Mouse (Mus musculus): ENCODE data around the gene Sdc4. TPM values are rescaled to one million over a fixed set of nuclear protein-coding genes. Genes with fewer than 3 reads are reported as not detected.

Gene Sdc4
- polyA plus RNA-seq, 1 experiment from 2014 or later = 22.6 TPM

DNA sequence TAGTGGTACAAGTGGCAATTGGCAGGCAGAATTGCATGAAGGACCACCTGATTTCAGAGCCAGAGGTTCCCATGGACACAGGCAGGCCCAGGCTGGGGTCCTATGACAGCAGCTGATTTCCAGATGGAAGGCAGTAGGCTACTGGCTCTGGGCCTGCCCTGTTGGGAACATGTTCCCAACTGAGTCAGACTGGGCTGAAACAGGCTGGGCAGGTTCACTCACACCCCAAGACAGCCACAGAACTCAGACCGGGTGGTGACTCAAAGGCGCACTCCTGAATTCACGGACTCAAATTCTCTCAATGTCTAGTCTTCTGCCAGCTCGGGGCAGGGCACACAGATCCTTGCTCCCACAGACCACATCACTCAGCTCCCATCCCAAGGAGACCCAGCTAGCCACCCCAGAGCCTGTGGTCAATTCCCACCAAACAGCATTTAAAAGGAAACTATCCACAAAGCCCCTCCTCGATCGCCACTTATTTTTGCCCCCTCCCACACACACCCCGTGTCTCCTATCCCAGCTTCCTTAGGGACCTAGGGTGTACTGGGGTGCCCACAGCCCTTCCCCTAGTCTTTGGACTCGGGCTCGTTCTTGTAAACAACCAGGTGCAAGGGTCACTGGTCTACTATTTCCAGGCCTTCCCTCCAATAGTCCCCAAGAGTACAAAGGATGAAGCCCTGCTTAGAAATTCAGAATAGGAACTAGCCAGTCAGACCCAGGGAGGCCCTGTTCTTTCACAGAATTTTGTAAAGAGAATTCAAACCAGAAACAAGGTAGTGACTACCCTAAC lies 11.8 kb downstream of the Sdc4 start:
- 68% methylated on average over 9 of the region's 9 CpGs for WGBS
- no peak overlapping the region for H3K9ac ChIP-seq (ENCODE audit: low read length)
- peaks cover 31% of the 10 kb centered on the region for H3K4me1 ChIP-seq (ENCODE audit: control insufficient read depth, insufficient read depth, low read length)
- no peak overlapping the region for H3K4me2 ChIP-seq (ENCODE audit: low read depth, severe bottlenecking)
- H3K27me3 ChIP-seq (ENCODE audit: control insufficient read depth, insufficient read depth, low read length) = no peaks in the 10 kb centered on the region
- ATAC-seq (ENCODE audit: insufficient number of reproducible peaks, low FRiP score, low TSS enrichment, low read depth) (no peak), DNase-seq (ENCODE audit: low spot score) (no peak)
- no peak overlapping the region for H3K4me3 ChIP-seq (ENCODE audit: low read depth, low read length)
- H3K27ac ChIP-seq (replicated peaks; ENCODE audit: low read depth, low read length) = no peak overlapping the region
- H3K9me3 ChIP-seq (ENCODE audit: control insufficient read depth, low read length) = no peaks in the 10 kb centered on the region
- H3K36me3 ChIP-seq (ENCODE audit: control insufficient read depth, insufficient read depth, low read length) = no peaks in the 10 kb centered on the region

DNA sequence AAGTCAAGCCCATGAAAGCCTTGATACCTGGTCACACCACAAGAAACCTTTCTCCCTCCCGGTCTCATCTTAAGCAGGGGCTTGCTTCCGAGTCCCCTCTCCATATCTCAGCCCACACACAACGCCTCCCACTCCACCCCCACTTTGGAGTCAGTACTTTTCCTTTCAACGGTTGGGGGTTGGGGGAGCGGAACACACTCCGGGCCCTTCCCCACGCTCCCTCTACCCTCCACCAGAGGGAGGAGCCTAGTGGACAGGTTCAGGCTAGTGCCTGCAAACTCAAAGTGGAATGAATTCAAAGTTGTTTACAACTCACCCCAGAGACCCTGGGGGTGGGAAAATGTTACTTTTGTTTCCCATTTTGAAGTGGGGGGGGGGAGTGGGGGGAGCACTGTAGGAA lies 13.0 kb downstream of the Sdc4 start:
- Histone ChIP-seq H3K4me3 (ENCODE audit: low read depth, low read length) (no peak overlapping the region), H3K9me3 (ENCODE audit: control insufficient read depth, low read length) (no peaks in the 10 kb centered on the region), H3K27ac (replicated peaks; ENCODE audit: low read depth, low read length) (no peak overlapping the region), H3K4me1 (ENCODE audit: control insufficient read depth, insufficient read depth, low read length) (peaks cover 27% of the 10 kb centered on the region), H3K36me3 (ENCODE audit: control insufficient read depth, insufficient read depth, low read length) (no peaks in the 10 kb centered on the region), H3K27me3 (ENCODE audit: control insufficient read depth, insufficient read depth, low read length) (no peaks in the 10 kb centered on the region), H3K9ac (ENCODE audit: low read length) (no peak overlapping the region), H3K4me2 (ENCODE audit: low read depth, severe bottlenecking) (no peak overlapping the region)
- DNase-seq (ENCODE audit: low spot score) = no peak
- no peak for ATAC-seq (ENCODE audit: insufficient number of reproducible peaks, low FRiP score, low TSS enrichment, low read depth)
- 11% methylated on average over 7 of the region's 7 CpGs for WGBS

DNA sequence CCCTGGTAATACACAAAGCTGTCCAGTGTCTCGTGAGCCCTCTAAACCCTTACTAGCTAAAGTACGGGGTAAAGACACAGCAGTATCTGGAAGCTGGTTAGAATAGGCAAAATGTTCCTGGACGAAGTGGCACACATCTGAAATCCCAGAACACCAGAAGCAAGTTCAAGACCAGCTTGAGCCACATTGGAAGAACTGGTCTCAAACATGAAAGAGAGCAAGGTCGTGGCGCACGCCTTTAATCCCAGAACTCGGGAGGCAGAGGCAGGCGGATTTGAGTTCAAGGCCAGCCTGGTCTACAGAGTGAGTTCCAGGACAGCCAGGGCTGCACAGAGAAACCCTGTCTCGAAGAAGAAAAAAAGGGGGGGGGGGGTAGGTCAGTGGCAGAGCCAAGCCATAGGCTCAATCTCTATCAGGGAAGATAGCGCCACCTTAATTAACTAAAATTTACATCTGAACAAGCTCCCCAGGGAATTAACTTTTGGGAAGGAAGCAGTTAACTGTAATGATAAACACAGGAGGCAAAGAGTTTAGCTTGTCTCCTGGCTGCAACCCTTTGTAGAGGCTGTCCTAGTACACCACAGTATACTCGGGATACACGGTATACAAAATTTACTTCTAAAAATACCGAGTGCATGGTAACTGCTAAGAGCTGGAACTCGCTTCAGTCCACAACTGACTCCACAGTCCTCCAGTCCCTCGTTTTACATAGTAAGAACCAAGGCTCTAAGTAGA lies 13.6 kb downstream of the Sdc4 start:
- DNase-seq (ENCODE audit: low spot score) = no peak
- no peak overlapping the region for H3K4me3 ChIP-seq (ENCODE audit: low read depth, low read length)
- peaks cover 25% of the 10 kb centered on the region for H3K4me1 ChIP-seq (ENCODE audit: control insufficient read depth, insufficient read depth, low read length)
- H3K36me3 ChIP-seq (ENCODE audit: control insufficient read depth, insufficient read depth, low read length) = no peaks in the 10 kb centered on the region
- H3K27me3 ChIP-seq (ENCODE audit: control insufficient read depth, insufficient read depth, low read length) = no peaks in the 10 kb centered on the region
- no peak overlapping the region for H3K27ac ChIP-seq (replicated peaks; ENCODE audit: low read depth, low read length)
- H3K9me3 ChIP-seq (ENCODE audit: control insufficient read depth, low read length) = no peaks in the 10 kb centered on the region
- 38% methylated on average over 15 of the region's 15 CpGs for WGBS
- ATAC-seq (ENCODE audit: insufficient number of reproducible peaks, low FRiP score, low TSS enrichment, low read depth) = no peak
- H3K4me2 ChIP-seq (ENCODE audit: low read depth, severe bottlenecking) = no peak overlapping the region
- H3K9ac ChIP-seq (ENCODE audit: low read length) = no peak overlapping the region

DNA sequence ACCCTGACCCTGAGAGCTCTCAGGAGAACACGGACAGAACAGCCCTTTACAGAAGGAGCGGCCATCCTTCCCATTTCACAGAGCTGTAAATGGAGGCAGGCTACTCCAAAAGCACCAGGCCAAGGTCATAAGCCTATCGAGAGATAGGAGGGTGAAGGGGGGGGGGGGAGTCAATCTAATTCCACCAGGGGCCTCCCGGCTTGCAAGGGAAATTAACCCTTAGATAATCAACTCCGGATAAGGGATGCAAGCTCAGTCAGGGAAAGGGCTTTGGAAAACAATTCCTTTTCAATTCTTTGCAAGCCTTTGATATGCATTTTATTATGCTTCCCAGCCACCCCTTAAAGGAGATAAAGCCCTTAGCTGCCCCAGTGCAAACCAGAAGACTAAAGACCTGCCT lies 15.2 kb downstream of the Sdc4 start:
- 22% methylated on average over 5 of the region's 5 CpGs for WGBS
- H3K27me3 ChIP-seq (ENCODE audit: control insufficient read depth, insufficient read depth, low read length) = no peaks in the 10 kb centered on the region
- H3K4me3 ChIP-seq (ENCODE audit: low read depth, low read length) = no peak overlapping the region
- no peak overlapping the region for H3K9ac ChIP-seq (ENCODE audit: low read length)
- no peak for DNase-seq (ENCODE audit: low spot score)
- H3K9me3 ChIP-seq (ENCODE audit: control insufficient read depth, low read length) = no peaks in the 10 kb centered on the region
- no peaks in the 10 kb centered on the region for H3K36me3 ChIP-seq (ENCODE audit: control insufficient read depth, insufficient read depth, low read length)
- H3K27ac ChIP-seq (replicated peaks; ENCODE audit: low read depth, low read length) = no peak overlapping the region
- H3K4me1 ChIP-seq (ENCODE audit: control insufficient read depth, insufficient read depth, low read length) = peaks cover 25% of the 10 kb centered on the region
- no peak overlapping the region for H3K4me2 ChIP-seq (ENCODE audit: low read depth, severe bottlenecking)
- ATAC-seq (ENCODE audit: insufficient number of reproducible peaks, low FRiP score, low TSS enrichment, low read depth) = no peak

DNA sequence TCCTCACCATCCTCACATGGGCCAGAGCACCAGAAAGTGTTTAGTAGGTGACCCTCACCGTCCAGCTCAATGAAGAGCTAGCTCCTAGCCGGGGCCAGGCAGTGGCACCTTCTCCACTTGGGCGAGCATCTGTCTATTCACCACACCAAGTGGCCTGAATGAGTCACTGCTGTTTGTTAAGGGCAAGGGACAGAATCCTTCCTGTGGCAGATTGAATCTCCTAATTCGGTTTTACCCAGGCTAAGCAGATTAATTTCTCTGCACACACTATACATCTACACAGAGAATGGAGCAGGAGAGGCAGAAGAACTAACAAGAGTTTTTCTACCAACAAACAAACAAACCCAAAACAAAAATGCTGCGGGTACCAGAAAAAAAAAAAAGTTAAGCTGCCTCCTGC lies 16.7 kb downstream of the Sdc4 start:
- Histone ChIP-seq H3K27me3 (ENCODE audit: control insufficient read depth, insufficient read depth, low read length) (no peaks in the 10 kb centered on the region), H3K9me3 (ENCODE audit: control insufficient read depth, low read length) (no peaks in the 10 kb centered on the region), H3K36me3 (ENCODE audit: control insufficient read depth, insufficient read depth, low read length) (no peaks in the 10 kb centered on the region), H3K9ac (ENCODE audit: low read length) (no peak overlapping the region), H3K27ac (replicated peaks; ENCODE audit: low read depth, low read length) (no peak overlapping the region), H3K4me1 (ENCODE audit: control insufficient read depth, insufficient read depth, low read length) (peaks cover 15% of the 10 kb centered on the region; the same call in 1 of the 2 replicates), H3K4me3 (ENCODE audit: low read depth, low read length) (no peak overlapping the region), H3K4me2 (ENCODE audit: low read depth, severe bottlenecking) (no peak overlapping the region)
- DNase-seq (ENCODE audit: low spot score) = no peak
- ATAC-seq (ENCODE audit: insufficient number of reproducible peaks, low FRiP score, low TSS enrichment, low read depth) = no peak
- 79% methylated on average over 5 of the region's 5 CpGs for WGBS

DNA sequence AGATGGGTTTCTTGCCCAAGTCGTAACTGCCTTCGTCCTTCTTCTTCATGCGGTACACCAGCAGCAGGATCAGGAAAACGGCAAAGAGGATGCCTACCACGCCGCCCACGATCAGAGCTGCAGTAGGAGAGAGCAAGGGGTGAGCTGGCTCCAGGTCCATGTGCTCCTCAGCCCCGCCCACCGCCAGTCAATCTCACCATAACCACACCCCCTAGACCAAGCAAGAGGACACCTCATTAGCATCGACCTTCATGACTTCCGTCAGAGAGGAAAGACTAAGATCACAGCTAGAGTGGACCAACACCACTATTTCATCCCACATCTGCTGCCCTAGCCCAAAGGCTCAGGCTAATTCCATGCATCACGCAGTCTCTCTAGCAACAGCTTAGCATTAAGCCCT lies 17.6 kb downstream of the Sdc4 start:
- WGBS = 20% methylated on average over 12 of the region's 12 CpGs
- Histone ChIP-seq H3K36me3 (ENCODE audit: control insufficient read depth, insufficient read depth, low read length) (no peaks in the 10 kb centered on the region), H3K4me3 (ENCODE audit: low read depth, low read length) (no peak overlapping the region)

DNA sequence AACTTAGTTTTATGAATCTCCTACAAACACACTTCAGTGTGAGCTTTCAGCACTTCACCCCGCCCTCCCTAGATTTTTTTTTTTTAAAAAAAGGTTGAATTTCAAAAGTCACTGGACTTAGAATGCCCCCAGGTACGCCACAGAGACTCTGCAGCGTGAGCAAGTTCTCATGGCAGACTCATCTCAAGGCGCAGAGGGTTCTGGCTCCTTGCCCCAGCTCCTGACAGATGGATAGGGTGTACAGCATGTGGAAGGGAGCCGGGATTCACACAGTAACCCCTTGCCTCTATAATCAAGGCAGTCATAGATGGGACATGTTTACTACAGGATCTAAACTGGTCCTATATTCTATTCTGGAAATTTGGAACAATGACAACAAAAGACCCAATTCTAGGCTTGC lies 18.3 kb downstream of the Sdc4 start:
- no peak overlapping the region for H3K27ac ChIP-seq (replicated peaks; ENCODE audit: low read depth, low read length)
- no peaks in the 10 kb centered on the region for H3K27me3 ChIP-seq (ENCODE audit: control insufficient read depth, insufficient read depth, low read length)
- no peak overlapping the region for H3K9ac ChIP-seq (ENCODE audit: low read length)
- H3K4me1 ChIP-seq (ENCODE audit: control insufficient read depth, insufficient read depth, low read length) = peaks cover 3% of the 10 kb centered on the region; the same call in 1 of the 2 replicates
- no peaks in the 10 kb centered on the region for H3K9me3 ChIP-seq (ENCODE audit: control insufficient read depth, low read length)
- no peak overlapping the region for H3K4me3 ChIP-seq (ENCODE audit: low read depth, low read length)
- no peaks in the 10 kb centered on the region for H3K36me3 ChIP-seq (ENCODE audit: control insufficient read depth, insufficient read depth, low read length)
- ATAC-seq (ENCODE audit: insufficient number of reproducible peaks, low FRiP score, low TSS enrichment, low read depth) = no peak
- no peak overlapping the region for H3K4me2 ChIP-seq (ENCODE audit: low read depth, severe bottlenecking)
- 86% methylated on average over 5 of the region's 5 CpGs for WGBS
- no peak for DNase-seq (ENCODE audit: low spot score)

More for the DNA sequence above, 17.6 kb downstream of the Sdc4 start:
- Histone ChIP-seq H3K4me2 (ENCODE audit: low read depth, severe bottlenecking) (no peak overlapping the region), H3K9ac (ENCODE audit: low read length) (no peak overlapping the region), H3K27me3 (ENCODE audit: control insufficient read depth, insufficient read depth, low read length) (no peaks in the 10 kb centered on the region), H3K27ac (replicated peaks; ENCODE audit: low read depth, low read length) (no peak overlapping the region), H3K9me3 (ENCODE audit: control insufficient read depth, low read length) (no peaks in the 10 kb centered on the region), H3K4me1 (ENCODE audit: control insufficient read depth, insufficient read depth, low read length) (peaks cover 9% of the 10 kb centered on the region; the same call in 1 of the 2 replicates)
- ATAC-seq (ENCODE audit: insufficient number of reproducible peaks, low FRiP score, low TSS enrichment, low read depth) = no peak
- peak; percentile 48 for DNase-seq (ENCODE audit: low spot score)

DNA sequence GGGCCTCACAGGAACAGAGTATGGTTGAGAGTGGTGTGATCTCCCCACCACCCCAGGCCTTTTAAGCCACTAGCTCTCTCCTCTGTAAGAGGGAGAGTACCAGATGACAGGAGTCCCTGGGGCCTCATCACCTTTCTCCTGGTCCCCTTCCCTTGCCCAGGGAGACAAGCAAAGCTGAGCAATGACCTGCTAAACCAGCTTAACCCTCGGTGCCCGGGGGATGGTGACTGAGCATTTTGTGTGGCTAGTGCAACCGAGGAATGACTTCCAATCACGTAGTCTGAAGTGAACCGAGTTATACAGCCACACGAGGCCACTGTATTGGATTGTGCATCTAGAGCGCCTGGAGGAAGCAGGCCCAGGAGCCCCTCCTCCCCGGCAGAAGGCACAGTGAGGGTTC lies 19.3 kb downstream of the Sdc4 start:
- no peak for DNase-seq (ENCODE audit: low spot score)
- no peaks in the 10 kb centered on the region for H3K9me3 ChIP-seq (ENCODE audit: control insufficient read depth, low read length)
- ATAC-seq (ENCODE audit: insufficient number of reproducible peaks, low FRiP score, low TSS enrichment, low read depth) = no peak
- H3K4me2 ChIP-seq (ENCODE audit: low read depth, severe bottlenecking) = no peak overlapping the region
- no peaks in the 10 kb centered on the region for H3K27me3 ChIP-seq (ENCODE audit: control insufficient read depth, insufficient read depth, low read length)
- no peak overlapping the region for H3K4me3 ChIP-seq (ENCODE audit: low read depth, low read length)
- H3K9ac ChIP-seq (ENCODE audit: low read length) = no peak overlapping the region
- 0 out of 2 replicates have a peak, but pooled peaks cover 7% of the 10 kb centered on the region for H3K4me1 ChIP-seq (ENCODE audit: control insufficient read depth, insufficient read depth, low read length)
- WGBS = 88% methylated on average over 8 of the region's 8 CpGs
- no peaks in the 10 kb centered on the region for H3K36me3 ChIP-seq (ENCODE audit: control insufficient read depth, insufficient read depth, low read length)
- no peak overlapping the region for H3K27ac ChIP-seq (replicated peaks; ENCODE audit: low read depth, low read length)

All from limb, embryonic 11.5 days (tissue).